Mouse (Mus musculus) forebrain, embryonic 14.5 days (tissue): ENCODE measurements around the gene Iffo1. TPM values are rescaled to one million over a fixed set of nuclear protein-coding genes. Genes with fewer than 3 reads are reported as not detected.

ENCODE experiments used
- ATAC-seq: fragments of 200-750 bp; cut with Nextera tagmentation; 2 replicates; pipeline ENCODE4 v1.8.0; 2017; ENCODE audit warnings: mild to moderate bottlenecking, moderate library complexity
- DNase-seq: peaks from one replicate; pipeline ENCODE4 v3.0.0-alpha.2; 2015; ENCODE audit warnings: low spot score
- H3K27ac ChIP-seq: fragments of 300-500 bp; sonication (generic); 2 replicates; pipeline ENCODE4 v1.5.1; 2014; ENCODE audit warnings: low read depth, mild to moderate bottlenecking, control low read depth, low read length, moderate library complexity
- H3K27me3 ChIP-seq: fragments of 300-500 bp; sonication (generic); replicated peaks from 2 replicates; pipeline ENCODE4 v1.6.1; 2014; ENCODE audit warnings: low read length, control low read depth, mixed read lengths; ENCODE audit not compliant: control insufficient read depth, insufficient read depth
- H3K36me3 ChIP-seq: fragments of 300-500 bp; sonication (generic); 2 replicates; pipeline ENCODE4 v1.6.1; 2014; ENCODE audit warnings: low read length, control low read depth; ENCODE audit not compliant: control insufficient read depth, insufficient read depth
- H3K4me1 ChIP-seq: fragments of 300-500 bp; sonication (generic); 2 replicates; pipeline ENCODE4 v1.6.1; 2014; ENCODE audit warnings: antibody characterized with exemption, low read length, control low read depth; ENCODE audit not compliant: control insufficient read depth, insufficient read depth
- H3K4me2 ChIP-seq: fragments of 300-500 bp; sonication (generic); 2 replicates; pipeline ENCODE4 v1.6.1; 2014; ENCODE audit warnings: mild to moderate bottlenecking, control low read depth, low read length
- H3K4me3 ChIP-seq: fragments of 300-500 bp; sonication (generic); 2 replicates; pipeline ENCODE4 v1.5.1; 2014; ENCODE audit warnings: low read depth, low read length, control low read depth
- H3K9ac ChIP-seq: fragments of 300-500 bp; sonication (generic); 2 replicates; pipeline ENCODE4 v1.6.1; 2014; ENCODE audit warnings: mild to moderate bottlenecking, low read length, control low read depth, moderate library complexity
- H3K9me3 ChIP-seq: fragments of 300-500 bp; sonication (generic); replicated peaks from 2 replicates; pipeline ENCODE4 v1.6.1; 2016; ENCODE audit warnings: low read length, control low read depth, mixed read lengths; ENCODE audit not compliant: control insufficient read depth
- WGBS: fragments of 180-500 bp; shearing (Covaris S2); extraction: QIAGEN DNeasy Blood & Tissue Kit; methylation state at CpG from one replicate; pipeline ENCODE4 v1.1.7; 2014; 5-methylcytosine and 5-hydroxymethylcytosine counted together
- polyA plus RNA-seq: library from polyadenylated mRNA; unstranded; fragments of >200 nt; fragmentation: Nextera tagmentation; extraction: Ambion mirVana; gene quantifications from 2 replicates; pipeline ENCODE4 v1.2.1, GENCODE M21; 2014

Iffo1 gene
- polyA plus RNA-seq, 1 experiment from 2014 or later: 10.8 TPM

- DNase-seq: no peak
- peak overlapping the region; percentile 98 for H3K4me2 ChIP-seq
- H3K4me3 ChIP-seq: peak overlapping the region; percentile 70
- H3K9me3 ChIP-seq: no peaks in the 10 kb centered on the region
- 56% methylated on average over 7 of the region's 7 CpGs for WGBS
- no peak for ATAC-seq
- H3K36me3 ChIP-seq: peaks cover 36% of the 10 kb centered on the region
- no peak overlapping the region for H3K27ac ChIP-seq
- peaks cover 20% of the 10 kb centered on the region for H3K4me1 ChIP-seq
- H3K9ac ChIP-seq: peak overlapping the region; percentile 90
- H3K27me3 ChIP-seq: no peaks in the 10 kb centered on the region
These were observed 1.1 kb downstream of the Iffo1 start for GRCm38 (mm10) chr6:125146148-125146547.

- Histone ChIP-seq H3K4me2 (peak overlapping the region; percentile 98), H3K9me3 (no peaks in the 10 kb centered on the region), H3K9ac (peak overlapping the region; percentile 32; the same call in 1 of the 2 replicates), H3K36me3 (peaks cover 36% of the 10 kb centered on the region), H3K4me1 (peaks cover 20% of the 10 kb centered on the region), H3K27ac (no peak overlapping the region), H3K27me3 (no peaks in the 10 kb centered on the region), H3K4me3 (0 out of 2 replicates have a peak overlapping the region, but pooled peaks have one; percentile 70)
- DNase-seq: no peak
- ATAC-seq: no peak
- WGBS: 87% methylated on average over 4 of the region's 4 CpGs
These were observed 1.8 kb downstream of the Iffo1 start for GRCm38 (mm10) chr6:125146797-125147196.

- ATAC-seq (no peak), DNase-seq (no peak)
- Histone ChIP-seq H3K36me3 (peaks cover 36% of the 10 kb centered on the region), H3K9me3 (no peaks in the 10 kb centered on the region), H3K4me2 (peak overlapping the region; percentile 98), H3K9ac (peak overlapping the region; percentile 32; the same call in 1 of the 2 replicates), H3K4me3 (no peak overlapping the region), H3K27ac (0 out of 2 replicates have a peak overlapping the region, but pooled peaks have one; percentile 14), H3K27me3 (no peaks in the 10 kb centered on the region), H3K4me1 (peaks cover 20% of the 10 kb centered on the region)
- WGBS: 70% methylated on average over 10 of the region's 10 CpGs
These were observed 2.3 kb downstream of the Iffo1 start for GRCm38 (mm10) chr6:125147329-125147728.

GRCm38 (mm10) chr6:125148251-125148925 is 3.3 kb downstream of the Iffo1 start:
- H3K9ac ChIP-seq: peak overlapping the region; percentile 43; the same call in 1 of the 2 replicates
- 81% methylated on average over 18 of the region's 18 CpGs for WGBS
- peaks cover 20% of the 10 kb centered on the region for H3K4me1 ChIP-seq

GRCm38 (mm10) chr6:125148926-125149568 is 4.0 kb downstream of the Iffo1 start:
- H3K9me3 ChIP-seq: no peaks in the 10 kb centered on the region
- H3K27ac ChIP-seq: no peak overlapping the region
- WGBS: 85% methylated on average over 16 of the region's 16 CpGs
- H3K4me1 ChIP-seq: peaks cover 20% of the 10 kb centered on the region
- no peak for DNase-seq
- H3K36me3 ChIP-seq: peaks cover 42% of the 10 kb centered on the region
- no peaks in the 10 kb centered on the region for H3K27me3 ChIP-seq
- ATAC-seq: no peak
- H3K9ac ChIP-seq: no peak overlapping the region
- no peak overlapping the region for H3K4me2 ChIP-seq
- H3K4me3 ChIP-seq: no peak overlapping the region

More at GRCm38 (mm10) chr6:125148251-125148925, 3.3 kb downstream of the Iffo1 start:
- H3K27me3 ChIP-seq: no peaks in the 10 kb centered on the region
- no peak overlapping the region for H3K4me3 ChIP-seq
- no peak overlapping the region for H3K4me2 ChIP-seq
- no peaks in the 10 kb centered on the region for H3K9me3 ChIP-seq
- ATAC-seq (no peak), DNase-seq (no peak)
- H3K27ac ChIP-seq: no peak overlapping the region
- H3K36me3 ChIP-seq: peaks cover 41% of the 10 kb centered on the region

- DNase-seq: no peak
- H3K4me2 ChIP-seq: no peak overlapping the region
- WGBS: 79% methylated on average over 7 of the region's 7 CpGs
- no peaks in the 10 kb centered on the region for H3K27me3 ChIP-seq
- H3K27ac ChIP-seq: no peak overlapping the region
- H3K36me3 ChIP-seq: peaks cover 39% of the 10 kb centered on the region
- H3K9me3 ChIP-seq: no peaks in the 10 kb centered on the region
- no peak overlapping the region for H3K9ac ChIP-seq
- no peak overlapping the region for H3K4me3 ChIP-seq
- H3K4me1 ChIP-seq: peaks cover 20% of the 10 kb centered on the region
- no peak for ATAC-seq
These were observed 4.5 kb downstream of the Iffo1 start for GRCm38 (mm10) chr6:125149569-125149950.

GRCm38 (mm10) chr6:125152212-125153017 is 7.4 kb downstream of the Iffo1 start:
- Histone ChIP-seq H3K9ac (no peak overlapping the region), H3K9me3 (no peaks in the 10 kb centered on the region), H3K27me3 (no peaks in the 10 kb centered on the region), H3K36me3 (peaks cover 49% of the 10 kb centered on the region), H3K4me1 (peaks cover 1% of the 10 kb centered on the region), H3K4me2 (no peak overlapping the region), H3K4me3 (no peak overlapping the region), H3K27ac (no peak overlapping the region)
- 88% methylated on average over 22 of the region's 22 CpGs for WGBS
- no peak for ATAC-seq
- DNase-seq: no peak

- DNase-seq: no peak
- Histone ChIP-seq H3K4me1 (no peaks in the 10 kb centered on the region), H3K27ac (no peak overlapping the region), H3K9me3 (no peaks in the 10 kb centered on the region), H3K9ac (no peak overlapping the region), H3K27me3 (no peaks in the 10 kb centered on the region), H3K4me3 (no peak overlapping the region), H3K36me3 (peaks cover 49% of the 10 kb centered on the region), H3K4me2 (no peak overlapping the region)
- 89% methylated on average over 5 of the region's 5 CpGs for WGBS
- ATAC-seq: no peak
These were observed 8.0 kb downstream of the Iffo1 start for GRCm38 (mm10) chr6:125153018-125153389.
